Mouse (Mus musculus) kidney, embryonic 16.5 days (tissue): ENCODE results near the gene Apoa1. TPM values are rescaled to one million over a fixed set of nuclear protein-coding genes. Genes with fewer than 3 reads are reported as not detected.

ENCODE experiments used
- ATAC-seq: fragments of 200-750 bp; cut with Nextera tagmentation; 2 replicates; pipeline ENCODE4 v1.8.0; 2017; ENCODE audit warnings: moderate TSS enrichment; ENCODE audit not compliant: low FRiP score, low TSS enrichment
- H3K27ac ChIP-seq: fragments of 300-500 bp; sonication (generic); 2 replicates; pipeline ENCODE4 v1.5.1; 2014; ENCODE audit warnings: low read length
- H3K27me3 ChIP-seq: fragments of 300-500 bp; sonication (generic); 2 replicates; pipeline ENCODE4 v1.6.1; 2014; ENCODE audit warnings: low read length, control low read depth, mixed read lengths; ENCODE audit not compliant: insufficient read depth
- H3K36me3 ChIP-seq: fragments of 300-500 bp; sonication (generic); 2 replicates; pipeline ENCODE4 v1.6.1; 2014; ENCODE audit warnings: low read length, control low read depth, mixed read lengths; ENCODE audit not compliant: insufficient read depth
- H3K4me1 ChIP-seq: fragments of 300-500 bp; sonication (generic); 2 replicates; pipeline ENCODE4 v1.6.1; 2014; ENCODE audit warnings: low read length, control low read depth, mixed read lengths; ENCODE audit not compliant: insufficient read depth
- H3K4me2 ChIP-seq: fragments of 300-500 bp; sonication (generic); replicated peaks from 2 replicates; pipeline ENCODE4 v1.6.1; 2014; ENCODE audit warnings: low read depth, low read length
- H3K4me3 ChIP-seq: fragments of 300-500 bp; sonication (generic); 2 replicates; pipeline ENCODE4 v1.5.1; 2014; ENCODE audit warnings: mild to moderate bottlenecking, low read length
- H3K9ac ChIP-seq: fragments of 300-500 bp; sonication (generic); replicated peaks from 2 replicates; pipeline ENCODE4 v1.6.1; 2014; ENCODE audit warnings: low read length
- H3K9me3 ChIP-seq: fragments of 300-500 bp; sonication (generic); 2 replicates; pipeline ENCODE4 v1.6.1; 2016; ENCODE audit warnings: low read length, control low read depth
- WGBS: fragments of 180-500 bp; shearing (Covaris S2); extraction: QIAGEN DNeasy Blood & Tissue Kit; methylation state at CpG from one replicate; pipeline ENCODE4 v1.1.7; 2014; 5-methylcytosine and 5-hydroxymethylcytosine counted together
- polyA plus RNA-seq: library from polyadenylated mRNA; unstranded; fragments of >200 nt; fragmentation: Nextera tagmentation; extraction: Ambion mirVana; gene quantifications from 2 replicates; pipeline ENCODE4 v1.2.1, GENCODE M21; 2015

Gene Apoa1
- polyA plus RNA-seq, 1 experiment from 2014 or later = 19.3 TPM

DNA sequence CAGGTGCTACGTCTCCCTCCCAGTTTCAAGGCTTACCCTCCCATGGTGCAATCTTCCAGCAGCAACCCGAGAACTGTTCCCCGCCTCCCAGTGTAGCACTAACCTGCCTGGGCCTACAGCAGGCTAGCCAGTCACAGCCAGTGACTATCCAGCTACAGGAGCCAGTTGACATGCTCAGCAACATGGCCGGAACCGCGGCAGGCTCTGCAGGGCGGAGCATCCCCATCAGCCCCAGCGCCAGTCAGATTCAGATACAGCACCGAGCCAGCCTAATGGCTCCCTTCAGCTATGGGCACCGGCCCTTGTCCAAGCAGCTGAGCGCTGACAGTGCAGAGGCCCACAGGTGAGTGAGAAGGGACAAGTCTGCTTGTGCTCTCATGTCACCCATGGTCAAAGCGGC, 17.9 kb upstream of the Apoa1 start:
- WGBS = 90% methylated on average over 12 of the region's 12 CpGs
- no peaks in the 10 kb centered on the region for H3K27me3 ChIP-seq
- H3K4me3 ChIP-seq = no peak overlapping the region
- no peak for ATAC-seq
- H3K9ac ChIP-seq = no peak overlapping the region
- no peaks in the 10 kb centered on the region for H3K9me3 ChIP-seq
- peaks cover 51% of the 10 kb centered on the region for H3K36me3 ChIP-seq
- no peaks in the 10 kb centered on the region for H3K4me1 ChIP-seq
- no peak overlapping the region for H3K4me2 ChIP-seq
- no peak overlapping the region for H3K27ac ChIP-seq

DNA sequence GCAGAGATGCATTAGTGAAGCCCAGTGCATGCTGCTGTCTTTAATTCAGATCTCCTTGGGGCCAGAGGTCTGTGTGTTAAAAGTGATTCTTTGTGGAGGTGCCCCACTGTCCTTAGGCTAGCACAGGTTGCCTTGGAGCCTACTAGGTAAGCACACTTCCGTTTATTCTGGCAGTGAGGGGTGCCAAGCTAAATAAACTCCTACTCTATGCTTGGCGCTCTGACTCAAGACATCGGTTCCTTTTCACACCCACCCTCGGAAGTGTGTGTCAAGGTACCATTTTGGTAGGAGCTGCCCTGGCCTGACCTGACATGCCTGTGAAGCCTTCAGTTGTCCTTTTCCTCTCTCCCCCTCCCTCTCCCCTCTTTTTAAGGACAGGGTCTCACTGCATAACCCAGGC, 14.1 kb upstream of the Apoa1 start:
- ATAC-seq = no peak
- Histone ChIP-seq H3K36me3 (peaks cover 29% of the 10 kb centered on the region), H3K9me3 (no peaks in the 10 kb centered on the region), H3K27ac (no peak overlapping the region), H3K4me3 (no peak overlapping the region), H3K27me3 (no peaks in the 10 kb centered on the region), H3K9ac (no peak overlapping the region), H3K4me1 (no peaks in the 10 kb centered on the region), H3K4me2 (no peak overlapping the region)
- WGBS = 73% methylated on average over 4 of the region's 4 CpGs

GRCm38 (mm10) chr9:46214946-46215337, 13.4 kb upstream of the Apoa1 start:
- no peak for ATAC-seq
- H3K36me3 ChIP-seq = peaks cover 30% of the 10 kb centered on the region
- 93% methylated on average over 10 of the region's 10 CpGs for WGBS
- no peak overlapping the region for H3K4me2 ChIP-seq
- no peak overlapping the region for H3K9ac ChIP-seq
- H3K4me1 ChIP-seq = no peaks in the 10 kb centered on the region
- H3K4me3 ChIP-seq = no peak overlapping the region
- H3K27me3 ChIP-seq = no peaks in the 10 kb centered on the region
- no peak overlapping the region for H3K27ac ChIP-seq
- H3K9me3 ChIP-seq = no peaks in the 10 kb centered on the region

DNA sequence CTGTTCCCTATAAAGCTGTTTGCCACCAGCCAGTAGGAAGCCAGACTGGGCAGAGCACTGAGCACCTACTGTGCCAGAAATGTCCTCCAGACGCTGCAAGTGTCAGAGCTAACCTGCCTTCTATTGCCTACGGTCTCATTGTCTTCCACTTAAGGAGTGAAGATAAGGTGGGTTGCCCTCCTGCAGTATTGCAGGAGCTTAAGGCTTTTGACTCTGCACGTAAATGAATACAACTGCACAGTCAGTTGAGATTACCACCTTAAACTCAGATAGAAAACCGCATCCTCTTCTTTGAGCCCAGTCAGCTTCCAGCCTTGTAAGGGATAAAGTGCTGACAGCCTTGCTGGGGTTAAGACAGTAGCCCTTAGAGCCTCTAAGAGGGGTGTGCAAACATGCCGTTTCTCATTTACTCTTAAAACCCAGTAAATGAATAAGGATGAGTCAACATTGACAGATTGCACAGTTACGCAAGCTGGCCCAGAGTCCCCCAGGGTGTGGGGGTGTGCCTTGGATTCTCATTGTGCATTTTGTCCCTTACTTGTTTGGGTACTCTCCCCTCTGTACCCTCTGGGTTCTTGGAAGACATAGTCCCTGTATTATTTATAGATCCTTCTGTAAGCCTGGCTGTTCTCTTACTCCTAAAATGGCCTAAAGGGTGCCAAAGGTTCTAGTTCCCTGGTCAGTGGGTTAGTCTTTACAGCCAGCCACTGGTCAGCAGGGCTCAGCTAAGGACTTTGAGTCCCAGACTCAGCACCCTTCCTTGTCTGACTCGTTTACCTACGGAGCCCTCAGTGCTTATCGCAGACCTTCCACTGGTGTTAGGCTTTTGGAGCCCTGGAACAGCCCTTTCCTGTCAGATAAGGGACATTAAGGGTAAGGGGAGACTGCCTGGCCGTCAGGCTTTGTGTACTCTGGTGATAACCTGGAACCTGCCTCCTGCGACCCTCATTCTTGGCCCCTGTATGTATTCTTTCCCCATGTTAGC, 12.8 kb upstream of the Apoa1 start:
- 82% methylated on average over 11 of the region's 11 CpGs for WGBS
- Histone ChIP-seq H3K36me3 (peaks cover 28% of the 10 kb centered on the region), H3K4me3 (no peak overlapping the region), H3K27me3 (no peaks in the 10 kb centered on the region), H3K4me1 (no peaks in the 10 kb centered on the region), H3K9ac (no peak overlapping the region), H3K4me2 (no peak overlapping the region), H3K9me3 (no peaks in the 10 kb centered on the region), H3K27ac (no peak overlapping the region)
- no peak for ATAC-seq

DNA sequence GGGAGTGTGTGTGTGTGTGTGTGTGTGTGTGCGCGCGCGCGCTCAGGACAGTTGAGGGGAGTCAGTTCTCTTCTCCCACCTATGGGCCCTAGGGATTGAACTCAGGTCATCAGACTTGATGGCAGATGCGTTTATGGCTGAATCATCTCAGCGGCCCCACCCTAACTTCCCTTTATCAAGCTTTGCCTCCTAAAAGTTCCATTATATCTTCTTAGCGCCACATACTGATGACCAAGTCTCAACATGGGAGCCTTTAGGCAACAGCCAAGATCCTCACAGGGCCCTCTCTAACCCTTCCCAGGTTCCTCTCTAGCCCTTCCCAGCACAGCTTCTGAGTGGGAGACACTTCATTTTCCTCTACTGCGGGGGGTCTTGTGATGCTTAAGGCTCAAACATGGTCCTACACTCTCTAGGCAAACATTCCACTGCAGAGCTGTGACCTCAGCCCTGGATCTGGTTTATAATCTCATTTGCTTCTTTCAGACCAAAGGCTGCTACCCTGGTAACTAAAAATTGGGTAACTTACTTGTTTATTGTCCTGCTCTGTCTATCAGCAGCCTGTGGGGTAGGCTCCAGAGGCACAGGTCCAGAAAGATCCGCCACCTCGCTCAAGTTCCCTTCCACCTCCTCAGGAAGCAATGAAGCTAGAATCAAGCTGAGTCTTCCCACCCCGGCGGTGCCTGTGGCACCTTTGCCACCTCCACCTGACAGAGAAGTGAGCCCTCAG, 11.5 kb upstream of the Apoa1 start:
- H3K27me3 ChIP-seq = no peaks in the 10 kb centered on the region
- no peaks in the 10 kb centered on the region for H3K4me1 ChIP-seq
- no peak overlapping the region for H3K27ac ChIP-seq
- no peak overlapping the region for H3K4me2 ChIP-seq
- no peaks in the 10 kb centered on the region for H3K9me3 ChIP-seq
- ATAC-seq = no peak
- WGBS = 95% methylated on average over 13 of the region's 13 CpGs
- no peak overlapping the region for H3K9ac ChIP-seq
- no peak overlapping the region for H3K4me3 ChIP-seq
- H3K36me3 ChIP-seq = peaks cover 30% of the 10 kb centered on the region

DNA sequence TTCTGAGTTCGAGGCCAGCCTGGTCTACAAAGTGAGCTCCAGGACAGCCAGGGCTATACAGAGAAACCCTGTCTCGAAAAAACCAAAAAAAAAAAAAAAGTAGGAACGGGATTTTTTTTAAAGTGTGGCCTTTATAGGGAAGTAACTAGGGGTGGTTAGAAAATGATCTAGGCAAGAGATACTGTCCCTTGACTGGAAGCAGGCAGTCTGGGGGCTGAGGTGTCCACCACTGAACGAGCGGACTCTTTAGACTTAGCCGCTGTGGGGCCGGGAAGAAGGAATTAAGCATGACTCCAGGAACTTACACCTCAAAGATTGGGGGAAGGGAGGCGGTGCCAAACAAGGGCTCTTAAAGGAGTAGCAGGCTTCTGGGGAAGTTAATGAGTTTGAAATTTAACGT, 10.2 kb upstream of the Apoa1 start:
- Histone ChIP-seq H3K27me3 (no peaks in the 10 kb centered on the region), H3K4me2 (no peak overlapping the region), H3K27ac (no peak overlapping the region), H3K4me3 (no peak overlapping the region), H3K9me3 (no peaks in the 10 kb centered on the region), H3K9ac (no peak overlapping the region), H3K4me1 (no peaks in the 10 kb centered on the region), H3K36me3 (peaks cover 25% of the 10 kb centered on the region)
- no peak for ATAC-seq
- 71% methylated on average over 9 of the region's 9 CpGs for WGBS

DNA sequence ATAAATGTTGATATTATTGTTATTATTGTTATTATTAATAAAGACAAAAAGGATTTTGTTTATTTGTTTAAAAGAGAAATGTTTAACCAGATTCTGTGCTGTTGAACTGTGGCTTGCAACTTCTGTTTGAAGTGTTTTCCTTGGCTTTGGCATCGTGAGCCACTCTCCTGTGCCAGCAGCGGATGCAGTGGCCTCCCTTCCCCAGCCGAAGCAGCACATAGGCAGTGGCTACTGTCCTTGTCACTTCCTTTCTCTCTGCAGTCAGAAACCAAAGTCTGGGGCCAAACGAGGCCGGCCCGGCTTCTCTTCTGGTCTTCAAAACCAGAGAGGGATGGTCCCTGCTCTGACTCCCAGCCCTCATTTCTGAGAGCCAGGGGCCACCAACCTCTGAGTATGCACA, 5.3 kb upstream of the Apoa1 start:
- WGBS = 85% methylated on average over 6 of the region's 6 CpGs
- Histone ChIP-seq H3K27me3 (no peaks in the 10 kb centered on the region), H3K4me2 (no peak overlapping the region), H3K36me3 (peaks cover 17% of the 10 kb centered on the region), H3K4me1 (no peaks in the 10 kb centered on the region), H3K9ac (no peak overlapping the region), H3K9me3 (no peaks in the 10 kb centered on the region), H3K4me3 (no peak overlapping the region), H3K27ac (no peak overlapping the region)
- no peak for ATAC-seq

DNA sequence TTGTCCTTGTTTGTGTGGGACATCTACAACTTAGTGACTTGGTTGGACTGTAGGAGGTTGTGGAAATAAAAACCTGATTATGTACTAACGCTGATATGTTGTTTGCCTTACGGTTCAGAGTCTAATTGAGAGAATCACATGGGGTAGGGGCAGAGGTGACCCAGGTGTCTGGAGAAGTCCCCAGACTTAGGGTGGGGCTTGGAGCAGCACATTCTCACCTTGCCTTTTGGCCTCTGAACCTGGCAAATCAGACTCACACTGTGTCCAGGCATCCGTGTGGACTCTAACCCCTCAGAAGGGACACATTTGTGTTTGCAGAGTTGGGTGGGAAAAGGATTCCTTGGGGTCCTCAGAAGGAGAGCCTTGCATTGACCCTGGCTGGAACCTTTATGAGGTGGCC, 4.3 kb upstream of the Apoa1 start:
- H3K4me2 ChIP-seq = no peak overlapping the region
- peaks cover 17% of the 10 kb centered on the region for H3K36me3 ChIP-seq
- whole genome bisulfite sequencing = 57% methylated on average over 3 of the region's 3 CpGs
- no peak overlapping the region for H3K4me3 ChIP-seq
- H3K27ac ChIP-seq = no peak overlapping the region
- H3K9ac ChIP-seq = no peak overlapping the region
- H3K4me1 ChIP-seq = no peaks in the 10 kb centered on the region
- no peaks in the 10 kb centered on the region for H3K27me3 ChIP-seq
- no peaks in the 10 kb centered on the region for H3K9me3 ChIP-seq
- no peak for ATAC-seq

- WGBS = 65% methylated on average over 5 of the region's 5 CpGs
These were observed 3.3 kb upstream of the Apoa1 start for GRCm38 (mm10) chr9:46224945-46225660.

More at GRCm38 (mm10) chr9:46224945-46225660, 3.3 kb upstream of the Apoa1 start:
- Histone ChIP-seq H3K9ac (no peak overlapping the region), H3K27me3 (no peaks in the 10 kb centered on the region), H3K9me3 (no peaks in the 10 kb centered on the region), H3K4me3 (no peak overlapping the region), H3K4me2 (no peak overlapping the region), H3K27ac (no peak overlapping the region), H3K36me3 (peaks cover 15% of the 10 kb centered on the region), H3K4me1 (peaks cover 1% of the 10 kb centered on the region)
- ATAC-seq = no peak
